Mouse (Mus musculus) T-helper 2 cell (primary cell): ENCODE data around the gene Thumpd3.

Experiments used
- in situ Hi-C: fragments of 300-600 bp; cut with MboI, MseI; formaldehyde crosslinking; loops from one replicate; pipeline ENCODE4 v1.15.1; 2025; ENCODE audit warnings: high pct_unique_total_duplicates

Thumpd3 gene

GRCm38 (mm10) chr6:113046041-113046975, at the start of gene Thumpd3:
Thumpd3 (plus strand) TSS chr6:113046225.
- in situ Hi-C loops: loop anchor here (5.0 to 10.0 kb wide), 3 partner anchors 188 to 331 kb away; partner anchors contain the start of genes Arpc4, Brpf1, Mtmr14 and Tada3

- in situ Hi-C loops: loop anchor here (10.0 kb wide), 1 partner anchor 274 kb away; no protein-coding TSS in a partner anchor
These were observed 46.8 kb upstream of the Thumpd3 start for GRCm38 (mm10) chr6:112999199-112999598.

- in situ Hi-C loops: no loop called here
These were observed 45.2 kb upstream of the Thumpd3 start for GRCm38 (mm10) chr6:113000666-113001287.

DNA sequence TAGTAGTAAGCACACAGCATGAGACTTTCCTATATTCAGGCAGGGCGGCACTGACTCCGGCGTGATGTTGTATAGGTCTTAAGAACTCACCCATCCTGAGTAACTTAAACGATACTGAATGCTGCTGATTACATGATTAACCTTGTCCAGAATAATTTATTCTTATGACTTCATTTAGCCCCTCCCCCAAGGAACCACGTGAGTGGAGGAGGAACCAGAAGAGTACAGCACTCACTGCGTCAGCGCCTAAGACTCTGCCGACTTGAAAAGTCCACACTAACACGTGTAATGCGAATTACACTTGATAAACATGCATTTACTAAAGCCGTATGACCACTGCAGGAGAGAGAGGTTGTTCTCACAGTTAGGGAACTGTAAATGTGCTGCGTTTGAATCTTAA, 44.3 kb upstream of the Thumpd3 start:
- in situ Hi-C loops: no loop called here

- in situ Hi-C loops: no loop called here
These were observed 42.5 kb upstream of the Thumpd3 start for GRCm38 (mm10) chr6:113003313-113004111.

GRCm38 (mm10) chr6:113006833-113007232, 39.2 kb upstream of the Thumpd3 start:
- in situ Hi-C loops: no loop called here

GRCm38 (mm10) chr6:113011886-113012285, 34.1 kb upstream of the Thumpd3 start:
- in situ Hi-C loops: no loop called here

GRCm38 (mm10) chr6:113012495-113012941, 33.5 kb upstream of the Thumpd3 start:
- in situ Hi-C loops: no loop called here

- in situ Hi-C loops: no loop called here
These were observed 32.5 kb upstream of the Thumpd3 start for GRCm38 (mm10) chr6:113013550-113013949.

DNA sequence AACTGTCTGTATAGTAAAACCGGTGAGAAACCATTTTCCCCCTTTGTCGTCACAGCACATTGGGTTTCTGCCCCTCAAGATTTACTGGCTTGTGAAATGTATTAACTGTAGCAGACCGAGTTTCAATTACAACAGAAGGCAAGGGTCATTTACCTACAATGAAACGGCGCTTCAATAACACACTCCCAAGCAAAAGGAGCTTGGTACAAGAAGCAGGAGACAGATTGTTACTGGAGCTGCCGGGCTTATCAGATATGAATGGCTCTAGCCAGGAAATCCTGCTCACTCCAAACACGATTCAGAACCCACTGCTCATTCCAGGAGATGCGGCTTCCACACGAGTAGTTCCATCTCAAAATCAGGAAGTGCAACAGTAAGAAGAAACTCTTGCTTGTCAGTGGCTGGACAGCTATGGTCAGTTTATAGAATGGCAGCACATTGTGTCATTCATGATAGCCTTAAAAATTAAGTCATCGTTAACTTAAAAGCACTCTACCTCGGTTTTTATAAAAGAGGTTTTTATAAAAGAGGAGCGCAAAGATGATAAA, 28.5 kb upstream of the Thumpd3 start:
- in situ Hi-C loops: no loop called here

DNA sequence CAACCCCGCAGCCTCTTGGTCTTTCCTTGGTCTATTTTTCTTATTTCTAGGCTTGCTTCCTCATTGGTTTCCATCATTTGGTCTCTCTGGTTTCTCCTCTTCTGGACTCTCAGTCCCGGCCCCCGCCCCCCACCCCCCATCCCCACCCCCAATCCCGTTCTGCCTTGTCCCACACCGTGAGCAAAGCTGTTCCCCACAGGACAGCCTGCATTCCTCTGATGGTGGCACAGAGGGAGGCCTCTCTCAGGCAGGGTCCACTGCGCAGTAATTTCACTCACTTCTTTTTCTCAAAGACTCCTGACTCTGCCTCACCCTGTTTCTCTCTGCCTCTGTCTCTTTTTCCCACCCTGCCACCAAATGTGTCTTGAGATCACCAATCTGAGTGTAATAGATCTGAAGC, 27.9 kb upstream of the Thumpd3 start:
- in situ Hi-C loops: no loop called here

DNA sequence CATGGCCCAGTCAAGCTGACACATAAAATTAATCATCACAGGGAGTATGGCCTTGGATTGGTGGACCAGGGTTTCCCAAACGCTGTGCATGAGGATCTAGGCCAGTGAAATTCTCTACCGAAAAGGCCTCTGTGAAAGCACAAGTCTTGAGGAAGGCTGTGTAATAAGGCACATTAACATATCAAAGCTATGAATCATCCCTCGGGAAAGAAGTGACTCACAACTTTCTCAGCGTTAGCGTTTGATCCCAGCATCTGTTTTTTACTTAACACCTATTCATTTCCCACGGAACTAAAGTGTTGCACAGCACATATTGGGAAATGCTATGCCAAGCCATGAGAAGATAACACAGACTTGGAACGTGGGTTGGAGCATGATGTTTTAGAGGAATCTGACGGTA, 21.2 kb upstream of the Thumpd3 start:
- in situ Hi-C loops: no loop called here

DNA sequence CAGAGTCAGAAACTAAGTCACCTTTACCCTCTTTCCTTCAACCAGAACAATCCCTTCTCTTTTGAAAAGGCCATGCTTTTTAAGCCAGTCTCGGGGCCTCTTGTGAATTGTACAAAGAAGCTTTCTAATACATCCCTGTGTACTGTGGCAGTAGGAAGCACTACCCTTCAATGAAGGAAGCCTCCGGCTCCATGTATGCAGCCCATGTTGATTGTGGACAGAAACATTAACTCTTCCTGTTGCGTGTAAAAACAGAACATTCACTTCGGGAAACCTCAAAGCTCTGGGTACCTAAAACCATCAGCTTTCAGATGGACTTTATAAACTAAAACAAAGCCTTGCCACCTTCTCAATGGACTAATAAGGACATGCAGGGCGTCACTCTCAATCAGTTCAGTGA, 20.3 kb upstream of the Thumpd3 start:
- in situ Hi-C loops: no loop called here

GRCm38 (mm10) chr6:113027446-113027845, 18.6 kb upstream of the Thumpd3 start:
- in situ Hi-C loops: no loop called here

GRCm38 (mm10) chr6:113029006-113029405, 17.0 kb upstream of the Thumpd3 start:
- in situ Hi-C loops: no loop called here

- in situ Hi-C loops: no loop called here
These were observed 15.5 kb upstream of the Thumpd3 start for GRCm38 (mm10) chr6:113030553-113030952.

DNA sequence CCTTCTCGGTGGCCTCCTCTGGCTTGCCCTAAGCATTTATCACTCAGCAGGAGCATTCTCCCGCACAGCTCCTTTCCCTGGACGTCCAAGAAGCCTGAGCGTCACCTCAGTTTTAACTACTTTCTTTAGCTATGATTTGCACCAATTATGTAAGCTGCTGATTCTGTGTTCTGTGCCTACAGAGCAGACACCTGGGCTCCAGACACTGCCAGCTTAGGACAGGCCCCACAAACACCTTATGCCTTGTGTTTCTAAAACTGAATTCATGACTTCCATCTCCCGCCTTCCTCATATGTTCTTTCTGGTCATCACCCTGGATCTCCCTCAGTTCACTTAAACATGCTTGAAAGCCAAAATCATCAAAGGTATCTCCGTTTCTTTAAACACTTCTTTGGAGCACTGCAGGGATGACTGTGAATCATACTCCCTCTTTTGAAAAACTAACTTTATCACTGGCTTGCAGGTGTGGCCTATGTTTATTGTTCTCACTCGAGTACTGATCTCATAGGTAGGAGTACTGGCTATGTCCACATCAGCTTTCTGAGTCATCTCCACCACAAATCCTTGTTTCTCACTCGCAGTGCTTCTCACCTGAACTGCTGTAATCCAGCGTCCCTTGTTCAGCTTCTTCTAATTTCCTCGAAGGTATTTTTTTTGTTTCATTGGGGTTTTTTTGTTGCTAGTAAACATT, 14.9 kb upstream of the Thumpd3 start:
- in situ Hi-C loops: no loop called here

- in situ Hi-C loops: no loop called here
These were observed 13.9 kb upstream of the Thumpd3 start for GRCm38 (mm10) chr6:113032121-113032520.

GRCm38 (mm10) chr6:113033185-113033584, 12.8 kb upstream of the Thumpd3 start:
- in situ Hi-C loops: no loop called here

- in situ Hi-C loops: no loop called here
These were observed 11.6 kb upstream of the Thumpd3 start for GRCm38 (mm10) chr6:113034466-113034865.
